8 mouse cellular contexts compared by ENCODE assay signal in genomic region chr3:51416073-51416363, GRCm38 (mm10). TPM values are rescaled to one million over a fixed set of nuclear protein-coding genes. Genes with fewer than 3 reads are reported as not detected.
DNase-seq lines count a peak whose midpoint lies in the region; ATAC-seq lines count a peak whose summit lies in the region.

No protein-coding gene starts in this region.

- H3K9me3 ChIP-seq in kidney, embryonic 15.5 days (replicated peaks), result no peaks in the 10 kb centered on the region
- no peaks in the 10 kb centered on the region for H3K9me3 ChIP-seq in embryonic facial prominence, embryonic 10.5 days
- no peaks in the 10 kb centered on the region for H3K9me3 ChIP-seq in intestine, embryonic 14.5 days (ENCODE audit: control insufficient read depth, low read length)

- H3K4me3 ChIP-seq in kidney, embryonic 15.5 days (replicated peaks), result peak overlapping the region; percentile 89
- peak overlapping the region; percentile 100 for H3K4me3 ChIP-seq in embryonic facial prominence, embryonic 10.5 days
- peak overlapping the region; percentile 99 for H3K4me3 ChIP-seq in intestine, embryonic 14.5 days (ENCODE audit: low read depth, low read length)

- ATAC-seq in kidney, embryonic 15.5 days (replicated peaks; ENCODE audit: low FRiP score), result peak; percentile 73
- peak; percentile 54; the same call in 1 of the 2 replicates for ATAC-seq in intestine, embryonic 14.5 days (replicated peaks; ENCODE audit: low FRiP score, low TSS enrichment, low read depth)
- ATAC-seq in monocyte, adult 5-6 weeks (replicated peaks; ENCODE audit: insufficient number of reproducible peaks, low FRiP score, low TSS enrichment, poor library complexity, severe bottlenecking), result peak; percentile 9; the same call in 1 of the 2 replicates

- 0% methylated on average over 30 of the region's 30 CpGs for WGBS in kidney, embryonic 15.5 days
- under 1% methylated on average over 30 of the region's 30 CpGs for WGBS in embryonic facial prominence, embryonic 10.5 days
- WGBS in intestine, embryonic 14.5 days, result under 1% methylated on average over 30 of the region's 30 CpGs

- no peak for DNase-seq in kidney, adult 9 months
- DNase-seq in embryonic facial prominence, embryonic 10.5 days (ENCODE audit: low spot score), result no peak
- no peak for DNase-seq in intestine, embryonic 14.5 days (ENCODE audit: low spot score)
- DNase-seq in cerebellum, postnatal 36 days, result no peak
- no peak for DNase-seq in thymus, postnatal 10 days (ENCODE audit: low spot score in 2 of 2)
- DNase-seq in T-cell, adult 2 months (ENCODE audit: low spot score), result no peak

- peak overlapping the region; percentile 76 for H3K4me2 ChIP-seq in kidney, embryonic 15.5 days
- H3K4me2 ChIP-seq in intestine, embryonic 14.5 days (ENCODE audit: low read length), result peak overlapping the region; percentile 84

- H3K27me3 ChIP-seq in kidney, embryonic 15.5 days, result no peaks in the 10 kb centered on the region
- no peaks in the 10 kb centered on the region for H3K27me3 ChIP-seq in embryonic facial prominence, embryonic 10.5 days (replicated peaks; ENCODE audit: low read depth, poor library complexity, severe bottlenecking)
- no peaks in the 10 kb centered on the region for H3K27me3 ChIP-seq in intestine, embryonic 14.5 days (replicated peaks; ENCODE audit: control insufficient read depth, insufficient read depth, low read length)

- peak overlapping the region; percentile 95 for H3K27ac ChIP-seq in kidney, embryonic 15.5 days
- peak overlapping the region; percentile 97 for H3K27ac ChIP-seq in embryonic facial prominence, embryonic 10.5 days (replicated peaks)
- peak overlapping the region; percentile 92 for H3K27ac ChIP-seq in intestine, embryonic 14.5 days (ENCODE audit: low read depth)

- H3K36me3 ChIP-seq in kidney, embryonic 15.5 days, result no peaks in the 10 kb centered on the region
- peaks cover 13% of the 10 kb centered on the region for H3K36me3 ChIP-seq in embryonic facial prominence, embryonic 10.5 days (replicated peaks)
- H3K36me3 ChIP-seq in intestine, embryonic 14.5 days (ENCODE audit: control insufficient read depth, insufficient read depth, low read length), result 0 out of 2 replicates have a peak, but pooled peaks cover 3% of the 10 kb centered on the region

- peaks cover 26% of the 10 kb centered on the region for H3K4me1 ChIP-seq in kidney, embryonic 15.5 days
- H3K4me1 ChIP-seq in embryonic facial prominence, embryonic 10.5 days, result peaks cover 24% of the 10 kb centered on the region
- peaks cover 23% of the 10 kb centered on the region for H3K4me1 ChIP-seq in intestine, embryonic 14.5 days (replicated peaks; ENCODE audit: control insufficient read depth, insufficient read depth, low read length)

- peak overlapping the region; percentile 87 for H3K9ac ChIP-seq in kidney, embryonic 15.5 days
- H3K9ac ChIP-seq in intestine, embryonic 14.5 days (ENCODE audit: low read length), result peak overlapping the region; percentile 95

RNA-seq across cellular contexts. Expression of gene Naa15, which starts 1.1 kb away (rescaled TPM):
- polyA plus RNA-seq in kidney, embryonic 15.5 days (2015; fragmentation: Nextera tagmentation; extraction: Ambion mirVana), result 52.3 and 54.6 TPM in 2 replicates
- polyA plus RNA-seq in embryonic facial prominence, embryonic 10.5 days (2016; fragmentation: Nextera tagmentation; extraction: Ambion mirVana), result 68.2 and 69.9 TPM in 2 replicates
- polyA plus RNA-seq in intestine, embryonic 14.5 days (2014; fragmentation: Nextera tagmentation; extraction: Ambion mirVana), result 37.3 and 42.1 TPM in 2 replicates
- total RNA-seq in monocyte, adult 5-6 weeks (2017), result 61.2 to 95.8 TPM (median 67.4 TPM) in 3 replicates

RNA-seq across cellular contexts. Expression of gene Ndufc1, which starts 7.2 kb away (rescaled TPM):
- 771 and 842 TPM in 2 replicates for polyA plus RNA-seq in kidney, embryonic 15.5 days (2015; fragmentation: Nextera tagmentation; extraction: Ambion mirVana)
- polyA plus RNA-seq in embryonic facial prominence, embryonic 10.5 days (2016; fragmentation: Nextera tagmentation; extraction: Ambion mirVana), result 646 and 663 TPM in 2 replicates
- polyA plus RNA-seq in intestine, embryonic 14.5 days (2014; fragmentation: Nextera tagmentation; extraction: Ambion mirVana), result 751 and 824 TPM in 2 replicates
- 31.4 to 81.5 TPM (median 60.3 TPM) in 3 replicates for total RNA-seq in monocyte, adult 5-6 weeks (2017)

RNA-seq across cellular contexts. Expression of gene Mgarp, which starts 19.5 kb away (rescaled TPM):
- polyA plus RNA-seq in kidney, embryonic 15.5 days (2015; fragmentation: Nextera tagmentation; extraction: Ambion mirVana), result 5.3 and 11.4 TPM in 2 replicates
- polyA plus RNA-seq in embryonic facial prominence, embryonic 10.5 days (2016; fragmentation: Nextera tagmentation; extraction: Ambion mirVana), result 8.0 and 8.7 TPM in 2 replicates
- 4.6 and 4.8 TPM in 2 replicates for polyA plus RNA-seq in intestine, embryonic 14.5 days (2014; fragmentation: Nextera tagmentation; extraction: Ambion mirVana)
- 1.5 TPM in 1 of 3 replicates, not detected in the others for total RNA-seq in monocyte, adult 5-6 weeks (2017)

Comparison
In these comparisons a context has a peak if more than half of its experiments do, and no peak if none do; other contexts are left out.
1. ATAC-seq: peak in every context shown above with its lines; median percentile 73 in kidney, embryonic 15.5 days; 54 in intestine, embryonic 14.5 days; 9 in monocyte, adult 5-6 weeks.